Mouse (Mus musculus) heart, postnatal 36 days (tissue): ENCODE measurements at regions not wholly inside any gene's neighbourhood (a gene's known extent, or its start where the extent isn't known, plus 50 kb on each side); places are given as distances from the start of the nearest gene placed in this dataset.

ENCODE experiments used
- DNase-seq, 2 experiments: peaks; one replicate each; pipeline ENCODE4 v3.0.0; 2021 to 2022
- intact Hi-C: fragments of 180-260 bp; cut with DNase I; formaldehyde crosslinking; loops from one replicate; pipeline ENCODE4 v1.15.1; 2025

GRCm38 (mm10) chr11:117413133-117413532 is 71.0 kb upstream of the Gm11733 start:
- intact Hi-C loops = no loop called here
- no peak for DNase-seq

DNA sequence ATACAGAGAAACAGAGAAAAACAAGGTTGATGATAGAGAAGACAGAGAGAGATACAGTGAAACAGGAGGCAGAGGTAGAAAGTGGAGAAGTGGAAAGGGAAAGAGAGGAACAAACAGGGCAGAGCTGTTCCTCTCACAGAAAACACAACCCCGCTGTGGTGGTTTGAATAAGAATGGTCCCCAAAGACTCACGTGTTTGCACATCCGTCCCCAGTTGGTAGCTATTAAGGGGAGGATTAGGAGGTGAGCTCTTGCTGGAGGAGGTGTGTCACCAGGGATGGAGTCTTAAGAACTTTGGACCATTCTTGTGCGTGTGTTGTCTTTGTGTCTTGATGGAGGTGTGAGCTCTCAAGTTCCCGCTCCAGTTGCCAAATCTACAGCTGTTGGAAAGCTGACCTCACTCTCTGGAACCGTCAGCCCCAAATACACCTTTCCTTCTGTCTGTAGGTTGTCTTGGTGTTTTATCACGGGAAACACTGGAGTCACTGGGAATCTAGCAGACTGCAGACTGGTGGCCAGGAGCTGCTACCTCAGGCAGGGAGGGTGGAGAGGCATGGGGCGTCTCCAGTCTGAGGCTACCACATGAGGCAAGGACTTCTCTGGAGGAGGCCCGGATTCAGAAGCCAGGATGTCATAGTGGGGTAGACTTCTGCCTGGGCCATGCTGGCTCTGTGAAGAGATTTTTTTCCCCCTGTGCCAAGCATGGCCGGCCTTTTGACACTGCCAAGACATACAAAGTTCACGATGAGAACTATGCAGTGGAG is 70.0 kb upstream of the Gm11733 start:
- DNase-seq = no peak
- intact Hi-C loops = no loop called here

- intact Hi-C loops = no loop called here
- peak; percentile 71 to 78 for DNase-seq
Measured at GRCm38 (mm10) chr11:117414871-117415323, 69.3 kb upstream of the Gm11733 start.

DNA sequence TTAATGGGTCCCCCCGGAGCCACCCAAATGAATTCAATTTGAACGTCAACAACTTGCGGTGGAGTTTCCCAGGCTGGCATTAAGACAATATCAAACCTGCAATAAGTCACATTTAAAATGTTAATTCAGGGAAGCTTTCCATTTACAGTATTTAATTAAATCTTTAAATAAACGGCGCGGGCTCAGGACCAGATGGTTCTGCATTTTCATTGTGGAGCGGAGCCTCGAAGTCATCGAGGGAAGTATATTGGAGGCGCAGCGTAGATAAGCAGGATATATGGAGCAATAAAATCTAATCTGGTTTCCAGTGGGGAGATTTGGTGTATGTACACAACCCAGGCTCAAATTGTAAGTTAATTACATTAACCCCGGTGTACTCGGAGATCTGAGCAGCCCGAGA is 68.7 kb upstream of the Gm11733 start:
- intact Hi-C loops = no loop called here
- DNase-seq = no peak

DNA sequence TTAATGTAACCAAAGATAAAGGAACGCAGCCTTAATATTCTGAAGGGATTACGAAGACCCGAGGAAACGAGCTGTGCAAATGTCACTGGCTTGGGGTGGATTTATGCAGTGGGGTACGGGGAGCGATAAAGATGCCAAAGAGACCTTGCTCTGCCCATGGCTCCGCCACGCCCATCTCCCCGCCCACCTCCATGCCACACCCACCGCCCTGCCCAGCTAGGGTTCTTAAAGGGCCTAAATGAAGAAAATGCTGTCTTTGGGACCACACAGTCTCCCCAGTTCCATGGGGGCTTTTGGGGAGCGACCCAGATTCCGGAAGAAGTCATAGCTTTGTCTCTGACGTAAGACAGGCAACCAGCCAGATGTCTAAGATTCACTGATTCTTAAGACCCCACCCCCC is 68.2 kb upstream of the Gm11733 start:
- DNase-seq = no peak
- intact Hi-C loops = no loop called here

GRCm38 (mm10) chr11:117416984-117417670 is 67.0 kb upstream of the Gm11733 start:
- intact Hi-C loops = no loop called here
- no peak for DNase-seq

DNA sequence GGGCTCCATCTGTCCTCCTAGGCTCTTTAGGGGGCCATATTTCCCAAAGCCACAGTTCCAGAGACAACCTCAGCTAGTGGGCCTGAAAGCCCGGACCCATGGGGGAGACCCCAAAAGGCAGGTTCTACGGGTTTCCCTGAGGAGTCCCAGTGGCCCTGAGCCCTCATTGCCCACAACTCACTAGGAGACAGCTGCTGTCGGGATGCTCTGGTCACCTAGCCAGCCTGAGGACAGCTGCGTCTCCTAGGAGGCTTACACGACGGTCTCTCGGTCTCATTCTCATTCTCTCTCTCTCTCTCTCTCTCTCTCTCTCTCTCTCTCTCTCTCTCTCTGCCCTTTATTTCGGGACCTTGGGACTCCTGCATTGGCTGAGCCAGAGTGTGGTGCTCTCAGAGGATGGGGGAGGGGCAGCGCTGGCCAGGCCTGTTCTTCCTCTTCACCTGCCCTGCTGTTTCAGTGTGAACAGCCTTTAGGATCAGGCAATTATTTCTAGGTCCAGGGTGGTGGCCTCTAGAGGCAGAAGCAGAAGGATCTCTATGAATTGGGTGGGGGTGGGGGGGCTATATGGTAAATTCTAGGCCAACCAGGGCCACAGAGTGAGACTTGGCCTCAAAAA is 66.1 kb upstream of the Gm11733 start:
- intact Hi-C loops = no loop called here
- DNase-seq = no peak

- intact Hi-C loops = no loop called here
- peak; percentile 66 to 78 for DNase-seq
Measured at GRCm38 (mm10) chr11:117418939-117419338, 65.2 kb upstream of the Gm11733 start.

- no peak for DNase-seq
- intact Hi-C loops = no loop called here
Measured at GRCm38 (mm10) chr11:117419351-117419969, 64.7 kb upstream of the Gm11733 start.

DNA sequence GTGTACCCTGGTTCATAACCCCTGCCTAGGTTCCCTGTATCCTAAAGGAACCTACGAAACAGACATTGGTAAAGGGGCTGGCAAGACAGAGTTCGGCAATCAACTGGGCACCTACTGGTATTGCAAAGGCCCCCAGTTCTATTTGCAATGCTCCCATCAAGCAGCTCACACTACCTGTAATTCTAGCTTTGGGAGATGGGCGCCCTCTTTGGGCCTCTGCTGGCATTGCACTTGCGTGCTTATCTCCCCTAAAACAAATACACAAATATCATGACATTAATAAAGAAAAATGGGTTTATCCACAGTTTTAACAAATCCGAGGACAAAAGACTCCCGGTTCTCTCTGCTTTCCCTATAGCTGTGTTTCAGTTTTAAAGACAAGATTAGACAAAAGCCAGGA is 61.5 kb upstream of the Gm11733 start:
- intact Hi-C loops = no loop called here
- no peak for DNase-seq

DNA sequence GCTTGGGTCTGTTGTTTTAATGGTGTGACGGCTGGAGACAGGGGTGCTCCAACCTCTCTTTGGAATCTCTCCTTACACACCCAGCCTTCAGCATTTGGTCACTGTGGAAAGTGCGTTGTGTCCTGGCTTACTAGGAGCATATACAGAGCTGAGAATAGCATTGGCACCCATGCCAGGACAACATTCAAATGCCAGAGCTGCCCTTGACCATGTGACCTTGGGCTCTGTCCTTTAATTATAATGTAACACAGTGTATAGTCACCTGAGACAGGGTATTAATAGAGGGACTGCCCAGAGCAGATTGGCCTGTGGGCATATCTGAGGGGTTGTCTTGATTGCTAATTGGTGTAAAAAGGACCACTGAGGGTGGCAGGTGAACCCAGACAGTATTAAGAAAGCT is 60.7 kb upstream of the Gm11733 start:
- intact Hi-C loops = no loop called here
- no peak for DNase-seq

GRCm38 (mm10) chr11:117425466-117425865 is 58.7 kb upstream of the Gm11733 start:
- DNase-seq = no peak
- intact Hi-C loops = no loop called here

GRCm38 (mm10) chr11:117425927-117426326 is 58.2 kb upstream of the Gm11733 start:
- intact Hi-C loops = no loop called here
- DNase-seq = no peak

- DNase-seq = no peak
- intact Hi-C loops = no loop called here
Measured at GRCm38 (mm10) chr11:117426651-117427050, 57.5 kb upstream of the Gm11733 start.

DNA sequence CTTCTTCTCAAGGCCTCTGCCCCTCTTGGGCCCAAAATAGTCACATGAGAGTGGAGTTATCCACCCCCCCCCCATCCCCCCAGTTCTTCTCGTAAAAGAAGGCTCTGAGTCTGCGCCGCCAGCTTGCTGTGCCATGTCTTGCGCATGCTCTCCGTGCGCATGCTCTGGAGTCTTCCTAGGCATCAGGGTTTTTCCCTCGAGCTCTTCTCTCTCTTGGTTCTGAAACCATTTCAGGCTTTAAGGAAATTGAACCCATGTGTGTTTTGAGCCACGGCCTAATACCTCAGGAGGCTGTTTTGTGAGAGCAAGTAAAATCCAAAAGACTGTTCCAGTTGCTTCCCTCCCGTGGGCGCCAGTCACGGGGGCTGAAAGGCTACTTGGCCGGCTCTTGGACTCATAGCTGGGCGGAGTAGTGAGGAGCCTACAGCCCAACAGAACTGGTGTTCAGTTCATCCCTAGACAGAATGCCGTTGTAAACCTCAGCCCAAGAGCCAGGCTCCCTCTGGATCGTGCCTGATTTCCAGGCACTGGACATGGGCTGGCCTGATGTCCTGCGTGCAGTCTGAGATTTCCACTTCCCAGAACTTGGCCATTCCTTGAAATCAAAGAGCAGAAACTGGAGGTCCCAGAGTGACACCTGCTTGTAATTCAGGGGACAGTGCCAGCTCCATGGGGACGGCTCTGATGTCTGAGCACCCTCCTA is 56.2 kb upstream of the Gm11733 start:
- intact Hi-C loops = no loop called here
- DNase-seq = no peak

- peak; percentile 48 to 66 for DNase-seq
Measured at GRCm38 (mm10) chr11:117429326-117429752, 54.8 kb upstream of the Gm11733 start.

DNA sequence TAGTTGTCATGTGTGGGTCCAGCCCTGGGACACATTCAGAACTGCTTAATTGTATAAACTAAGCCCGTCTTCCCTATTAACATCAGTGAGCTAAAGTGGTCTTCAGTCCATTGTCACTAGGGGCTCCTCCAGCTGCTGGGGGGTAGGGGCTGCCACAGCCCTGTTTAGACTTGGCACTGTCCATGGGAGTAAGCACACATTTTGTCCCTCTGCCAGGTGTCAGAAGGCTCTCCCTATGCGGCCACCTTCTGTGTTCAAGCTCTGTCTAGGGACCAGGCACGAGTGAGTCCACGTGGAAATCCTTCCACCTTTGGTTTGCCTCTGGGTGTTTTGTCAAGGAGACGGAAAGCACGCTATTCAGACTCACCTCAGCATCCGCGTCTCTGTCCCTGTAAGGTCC is 54.3 kb upstream of the Gm11733 start:
- DNase-seq = no peak
- intact Hi-C loops = no loop called here

More at GRCm38 (mm10) chr11:117429326-117429752, 54.8 kb upstream of the Gm11733 start:
- intact Hi-C loops = no loop called here

GRCm38 (mm10) chr11:117434056-117434455 is 50.1 kb upstream of the Gm11733 start:
- intact Hi-C loops = no loop called here
- DNase-seq = no peak
